Mouse (Mus musculus) bone marrow, adult 2 months (tissue): ENCODE measurements at regions not wholly inside any gene's neighbourhood (a gene's known extent, or its start where the extent isn't known, plus 50 kb on each side); places are given as distances from the start of the nearest gene placed in this dataset.

Experiments
- CTCF ChIP-seq: fragments of 200-500 bp; IDR thresholded peaks from 2 replicates; pipeline ENCODE4 v1.5.1; 2011; ENCODE audit warnings: low read length, control low read depth; ENCODE audit not compliant: control insufficient read depth, insufficient read depth
- POLR2A ChIP-seq: fragments of 200-500 bp; IDR thresholded peaks from 2 replicates; pipeline ENCODE4 v1.6.1; 2011; ENCODE audit warnings: low read depth, mild to moderate bottlenecking, control low read depth, low read length, borderline replicate concordance; ENCODE audit not compliant: control insufficient read depth

DNA sequence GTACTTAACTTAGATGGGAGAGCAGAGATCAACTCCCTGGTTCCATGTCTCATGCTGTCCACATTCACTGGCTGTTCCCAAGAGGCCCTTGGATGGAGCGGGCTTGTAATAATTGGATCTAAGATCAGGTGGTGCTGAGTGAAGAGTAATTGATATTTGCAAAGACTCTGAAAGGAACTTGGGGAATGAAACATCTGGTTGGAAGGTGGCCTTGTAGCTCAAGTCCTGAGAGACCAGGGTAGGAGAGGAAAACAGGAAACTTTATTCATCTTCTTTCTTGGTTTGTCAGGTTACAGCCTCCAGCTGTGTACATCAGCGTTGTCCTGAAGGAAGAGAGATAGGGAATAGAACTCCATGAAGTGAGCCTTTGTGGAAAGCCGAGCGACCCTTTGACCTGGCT is 175.8 kb downstream of the Spata18 start:
- no peak for TF ChIP-seq POLR2A
- no peak for TF ChIP-seq CTCF
